Mouse (Mus musculus) ovary, adult 18-20 months (tissue): Measurements from ENCODE around the gene Spic.
"Not testable (repeated sequence)": the region's sequence is repeated elsewhere in the genome, so short reads cannot be mapped to it uniquely, and the experiment has no call there.

ENCODE experiments used
- DNase-seq: peaks from one replicate; pipeline ENCODE4 v3.0.0; 2022; ENCODE audit warnings: low spot score, mixed read lengths

Spic gene

GRCm38 (mm10) chr10:88684925-88685324 lies at the start of gene Spic:
TSS of gene Spic (minus strand) at chr10:88685015.
- no peak for DNase-seq

GRCm38 (mm10) chr10:88732309-88732622 lies 47.5 kb upstream of the Spic start:
- DNase-seq: no peak

- no peak for DNase-seq
Measured at GRCm38 (mm10) chr10:88731496-88732308, 46.9 kb upstream of the Spic start.

GRCm38 (mm10) chr10:88730571-88731495 lies 46.0 kb upstream of the Spic start, which contains the start of gene Arl1:
TSS of gene Arl1 (plus strand) at chr10:88730858.
- peak; percentile 87 for DNase-seq

- no peak for DNase-seq
Measured at GRCm38 (mm10) chr10:88728166-88728565, 43.4 kb upstream of the Spic start.

- DNase-seq: no peak
Measured at GRCm38 (mm10) chr10:88727128-88727527, 42.3 kb upstream of the Spic start.

GRCm38 (mm10) chr10:88725343-88725742 lies 40.5 kb upstream of the Spic start:
- DNase-seq: no peak

GRCm38 (mm10) chr10:88719618-88720017 lies 34.8 kb upstream of the Spic start:
- DNase-seq: no peak

- DNase-seq: no peak
Measured at GRCm38 (mm10) chr10:88717756-88718025, 32.9 kb upstream of the Spic start.

GRCm38 (mm10) chr10:88716986-88717755 lies 32.4 kb upstream of the Spic start:
- DNase-seq: no peak

GRCm38 (mm10) chr10:88715621-88716020 lies 30.8 kb upstream of the Spic start:
- DNase-seq: no peak

GRCm38 (mm10) chr10:88714744-88715143 lies 29.9 kb upstream of the Spic start:
- DNase-seq: no peak

- no peak for DNase-seq
Measured at GRCm38 (mm10) chr10:88712359-88712758, 27.5 kb upstream of the Spic start.

- no peak for DNase-seq
Measured at GRCm38 (mm10) chr10:88708671-88709523, 24.1 kb upstream of the Spic start.

GRCm38 (mm10) chr10:88700938-88701337 lies 16.1 kb upstream of the Spic start:
- no peak for DNase-seq

GRCm38 (mm10) chr10:88682904-88683563 lies 1.8 kb downstream of the Spic start:
- DNase-seq: no peak

GRCm38 (mm10) chr10:88672825-88673224 lies 12.0 kb downstream of the Spic start:
- DNase-seq: no peak

GRCm38 (mm10) chr10:88672123-88672522 lies 12.7 kb downstream of the Spic start:
- no peak for DNase-seq

- no peak for DNase-seq
Measured at GRCm38 (mm10) chr10:88669719-88670118, 15.1 kb downstream of the Spic start.

GRCm38 (mm10) chr10:88663856-88664255 lies 21.0 kb downstream of the Spic start:
- DNase-seq: not testable (repeated sequence)

- no peak for DNase-seq
Measured at GRCm38 (mm10) chr10:88658918-88659317, 25.9 kb downstream of the Spic start.
